20 mouse cellular contexts compared by ENCODE assay signal in genomic region chr17:93312640-93313309, GRCm38 (mm10).
DNase-seq lines count a peak whose midpoint lies in the region; ATAC-seq and TF ChIP-seq lines count a peak whose summit lies in the region.
"Had no signal": no experiment of that assay in that cellular context is flagged by ENCODE, and none has a peak within 500 bp of the region (broad histone marks: within the 10 kb centered on the region; RNA-seq: fewer than 3 reads in every experiment).

No protein-coding gene starts in this region.

- no peak for DNase-seq in neural tube, embryonic 11.5 days (ENCODE audit: low spot score)
- peak; percentile 17 for DNase-seq in hindbrain, postnatal 0 days (ENCODE audit: low spot score)
- DNase-seq in adrenal gland, adult 8-10 months, result no peak
- DNase-seq in spleen, postnatal 36 days (ENCODE audit: low spot score in 2 of 2), result no peak
- DNase-seq: heart, postnatal 14 days; layer of hippocampus, postnatal 36 days; spleen, adult 18-20 months had no signal

- H3K4me1 ChIP-seq in neural tube, embryonic 11.5 days (ENCODE audit: control insufficient read depth, insufficient read depth, low read length), result no peaks in the 10 kb centered on the region
- peaks cover 2% of the 10 kb centered on the region; the same call in 1 of the 2 replicates for H3K4me1 ChIP-seq in neural tube, embryonic 15.5 days
- H3K4me1 ChIP-seq in forebrain, embryonic 16.5 days (replicated peaks; ENCODE audit: control insufficient read depth, insufficient read depth, low read length), result peaks cover 5% of the 10 kb centered on the region; the same call in 1 of the 2 replicates
- no peaks in the 10 kb centered on the region for H3K4me1 ChIP-seq in hindbrain, postnatal 0 days (ENCODE audit: insufficient read depth, low read length)
- H3K4me1 ChIP-seq in neural tube, embryonic 14.5 days (ENCODE audit: control insufficient read depth, insufficient read depth, low read length), result peaks cover 7% of the 10 kb centered on the region
- H3K4me1 ChIP-seq: heart, embryonic 10.5 days; kidney, embryonic 15.5 days; limb, embryonic 10.5 days; lung, embryonic 15.5 days; stomach, embryonic 15.5 days had no signal

- H3K4me3 ChIP-seq in neural tube, embryonic 11.5 days (ENCODE audit: low read depth, low read length), result no peak overlapping the region
- H3K4me3 ChIP-seq in neural tube, embryonic 15.5 days (replicated peaks), result no peak overlapping the region
- H3K4me3 ChIP-seq in forebrain, embryonic 16.5 days (replicated peaks; ENCODE audit: low read length), result no peak overlapping the region
- H3K4me3 ChIP-seq in hindbrain, postnatal 0 days (ENCODE audit: low read length), result no peak overlapping the region
- H3K4me3 ChIP-seq in neural tube, embryonic 14.5 days (ENCODE audit: low read depth, low read length), result no peak overlapping the region
- H3K4me3 ChIP-seq: erythroblast, embryonic 14.5 days; heart, embryonic 10.5 days; kidney, embryonic 15.5 days; limb, embryonic 10.5 days; lung, embryonic 15.5 days; stomach, embryonic 15.5 days had no signal

- 57% methylated on average over 3 of the region's 3 CpGs for WGBS in neural tube, embryonic 11.5 days
- WGBS in neural tube, embryonic 15.5 days, result 43% methylated on average over 3 of the region's 3 CpGs
- 52% methylated on average over 3 of the region's 3 CpGs for WGBS in forebrain, embryonic 16.5 days
- WGBS in hindbrain, postnatal 0 days, result 44% methylated on average over 3 of the region's 3 CpGs
- 45% methylated on average over 3 of the region's 3 CpGs for WGBS in neural tube, embryonic 14.5 days

- no peak for TF ChIP-seq CTCF in hindbrain, postnatal 0 days (IDR thresholded peaks at IDR 0.05; ENCODE audit: low read depth)

- no peak overlapping the region for H3K27ac ChIP-seq in neural tube, embryonic 11.5 days (ENCODE audit: low read depth, low read length)
- no peak overlapping the region for H3K27ac ChIP-seq in neural tube, embryonic 15.5 days (replicated peaks)
- H3K27ac ChIP-seq in forebrain, embryonic 16.5 days (ENCODE audit: low read length), result no peak overlapping the region
- no peak overlapping the region for H3K27ac ChIP-seq in hindbrain, postnatal 0 days
- H3K27ac ChIP-seq in neural tube, embryonic 14.5 days (ENCODE audit: low read depth, low read length), result no peak overlapping the region
- H3K27ac ChIP-seq: heart, embryonic 10.5 days; kidney, embryonic 15.5 days; limb, embryonic 10.5 days; lung, embryonic 15.5 days; macrophage; stomach, embryonic 15.5 days had no signal

- no peak overlapping the region for H3K9ac ChIP-seq in neural tube, embryonic 11.5 days (ENCODE audit: low read length)
- H3K9ac ChIP-seq in neural tube, embryonic 15.5 days (replicated peaks), result no peak overlapping the region
- no peak overlapping the region for H3K9ac ChIP-seq in forebrain, embryonic 16.5 days (replicated peaks; ENCODE audit: low read depth, low read length)
- no peak overlapping the region for H3K9ac ChIP-seq in hindbrain, postnatal 0 days (replicated peaks; ENCODE audit: low read length)
- no peak overlapping the region for H3K9ac ChIP-seq in neural tube, embryonic 14.5 days (replicated peaks; ENCODE audit: low read depth, low read length)
- H3K9ac ChIP-seq: kidney, embryonic 15.5 days; lung, embryonic 15.5 days; stomach, embryonic 15.5 days had no signal

- no peaks in the 10 kb centered on the region for H3K36me3 ChIP-seq in neural tube, embryonic 11.5 days (ENCODE audit: control insufficient read depth, insufficient read depth, low read length)
- H3K36me3 ChIP-seq in neural tube, embryonic 15.5 days, result no peaks in the 10 kb centered on the region
- H3K36me3 ChIP-seq in forebrain, embryonic 16.5 days (ENCODE audit: control insufficient read depth, insufficient read depth), result no peaks in the 10 kb centered on the region
- no peaks in the 10 kb centered on the region for H3K36me3 ChIP-seq in hindbrain, postnatal 0 days (ENCODE audit: insufficient read depth, low read length)
- no peaks in the 10 kb centered on the region for H3K36me3 ChIP-seq in neural tube, embryonic 14.5 days (ENCODE audit: control insufficient read depth, insufficient read depth, low read length)
- H3K36me3 ChIP-seq: heart, embryonic 10.5 days; kidney, embryonic 15.5 days; limb, embryonic 10.5 days; lung, embryonic 15.5 days; stomach, embryonic 15.5 days had no signal

- H3K9me3 ChIP-seq in neural tube, embryonic 11.5 days (ENCODE audit: control insufficient read depth, low read length), result no peaks in the 10 kb centered on the region
- no peaks in the 10 kb centered on the region for H3K9me3 ChIP-seq in neural tube, embryonic 15.5 days (replicated peaks)
- no peaks in the 10 kb centered on the region for H3K9me3 ChIP-seq in forebrain, embryonic 16.5 days (ENCODE audit: control insufficient read depth, low read length)
- H3K9me3 ChIP-seq in hindbrain, postnatal 0 days (ENCODE audit: low read length), result no peaks in the 10 kb centered on the region
- H3K9me3 ChIP-seq in neural tube, embryonic 14.5 days (ENCODE audit: control insufficient read depth, low read length), result no peaks in the 10 kb centered on the region
- H3K9me3 ChIP-seq: heart, embryonic 10.5 days; kidney, embryonic 15.5 days; limb, embryonic 10.5 days; lung, embryonic 15.5 days; stomach, embryonic 15.5 days had no signal

- ATAC-seq in neural tube, embryonic 11.5 days (ENCODE audit: insufficient read depth, low FRiP score, low TSS enrichment), result peak; percentile 51
- ATAC-seq in neural tube, embryonic 15.5 days (ENCODE audit: low FRiP score), result no peak
- ATAC-seq in forebrain, embryonic 16.5 days, result peak; percentile 33; the same call in 1 of the 2 replicates
- ATAC-seq in hindbrain, postnatal 0 days, result peak; percentile 81
- peak; percentile 52; the same call in 1 of the 2 replicates for ATAC-seq in neural tube, embryonic 14.5 days (ENCODE audit: low read depth)
- ATAC-seq: activated CD4-positive, CD25-positive, alpha-beta regulatory T cell, adult 4 months; Patski had no signal

- H3K4me2 ChIP-seq in neural tube, embryonic 11.5 days (ENCODE audit: low read depth), result no peak overlapping the region
- no peak overlapping the region for H3K4me2 ChIP-seq in neural tube, embryonic 15.5 days
- H3K4me2 ChIP-seq in forebrain, embryonic 16.5 days (ENCODE audit: low read length), result no peak overlapping the region
- H3K4me2 ChIP-seq in hindbrain, postnatal 0 days (ENCODE audit: low read depth, low read length), result no peak overlapping the region
- no peak overlapping the region for H3K4me2 ChIP-seq in neural tube, embryonic 14.5 days (ENCODE audit: low read depth, low read length)
- H3K4me2 ChIP-seq: kidney, embryonic 15.5 days; liver, embryonic 11.5 days; lung, embryonic 15.5 days; stomach, embryonic 15.5 days had no signal

- H3K27me3 ChIP-seq in neural tube, embryonic 11.5 days (ENCODE audit: control insufficient read depth, insufficient read depth, low read length), result no peaks in the 10 kb centered on the region
- no peaks in the 10 kb centered on the region for H3K27me3 ChIP-seq in neural tube, embryonic 15.5 days (replicated peaks)
- H3K27me3 ChIP-seq in forebrain, embryonic 16.5 days (replicated peaks; ENCODE audit: control insufficient read depth, insufficient read depth, low read length), result no peaks in the 10 kb centered on the region
- no peaks in the 10 kb centered on the region for H3K27me3 ChIP-seq in hindbrain, postnatal 0 days (ENCODE audit: insufficient read depth, low read length)
- no peaks in the 10 kb centered on the region for H3K27me3 ChIP-seq in neural tube, embryonic 14.5 days (ENCODE audit: control insufficient read depth, insufficient read depth, low read length)
- H3K27me3 ChIP-seq: kidney, embryonic 15.5 days; lung, embryonic 15.5 days; stomach, embryonic 15.5 days had no signal
